Mouse (Mus musculus) CH12.LX (cell line): ENCODE measurements around the gene Agtrap.

Experiments used
- CHD2 ChIP-seq: IDR thresholded peaks from 2 replicates; pipeline ENCODE4 v1.6.1; 2011; ENCODE audit warnings: low read length, improper control_type of control experiment
- EP300 ChIP-seq: IDR thresholded peaks from 2 replicates; pipeline ENCODE4 v1.6.1; 2011; ENCODE audit warnings: low read length, improper control_type of control experiment
- KAT2A ChIP-seq: IDR thresholded peaks from 2 replicates; pipeline ENCODE4 v1.6.1; 2012; ENCODE audit warnings: low read length, improper control_type of control experiment, inconsistent platforms; ENCODE audit not compliant: insufficient replicate concordance
- MAFK ChIP-seq: IDR thresholded peaks from 2 replicates; pipeline ENCODE4 v1.6.1; 2011; ENCODE audit warnings: low read length, improper control_type of control experiment; ENCODE audit not compliant: insufficient replicate concordance
- MAZ ChIP-seq: IDR thresholded peaks from 2 replicates; pipeline ENCODE4 v1.6.1; 2012; ENCODE audit warnings: low read depth, mild to moderate bottlenecking, inconsistent platforms, low read length, improper control_type of control experiment, moderate library complexity
- POLR2A ChIP-seq: IDR thresholded peaks from 2 replicates; pipeline ENCODE4 v1.6.1; 2011; ENCODE audit warnings: low read depth, mild to moderate bottlenecking, improper control_type of control experiment, low read length
- RCOR1 ChIP-seq: conservative IDR thresholded peaks from 2 replicates; pipeline ENCODE4 v1.6.1; 2012; ENCODE audit warnings: low read depth, mild to moderate bottlenecking, inconsistent platforms, low read length, improper control_type of control experiment
- ZNF384 ChIP-seq: IDR thresholded peaks from 2 replicates; pipeline ENCODE4 v1.6.1; 2012; ENCODE audit warnings: low read depth, low read length, improper control_type of control experiment, inconsistent platforms

GRCm38 (mm10) chr4:148130561-148131413 lies 43.0 kb upstream of the Agtrap start, which contains the start of gene Draxin:
- no peak for TF ChIP-seq POLR2A
- TF ChIP-seq RCOR1, result no peak
- TF ChIP-seq ZNF384, result no peak
- no peak for TF ChIP-seq CHD2
- no peak for TF ChIP-seq KAT2A
- no peak for TF ChIP-seq MAZ
- no peak for TF ChIP-seq EP300
- no peak for TF ChIP-seq MAFK
